Mouse (Mus musculus) ovary, adult 18-20 months (tissue): ENCODE measurements around the gene Lbx2.

Source experiments
- DNase-seq: peaks from one replicate; pipeline ENCODE4 v3.0.0; 2022; ENCODE audit warnings: low spot score, mixed read lengths

Gene Lbx2

GRCm38 (mm10) chr6:83070311-83071219 is 15.6 kb upstream of the Lbx2 start:
- no peak for DNase-seq

- no peak for DNase-seq
Observed at GRCm38 (mm10) chr6:83071220-83071619, 14.9 kb upstream of the Lbx2 start.

- no peak for DNase-seq
Observed at GRCm38 (mm10) chr6:83074979-83075378, 11.2 kb upstream of the Lbx2 start.

- no peak for DNase-seq
Observed at GRCm38 (mm10) chr6:83077630-83078323, 8.4 kb upstream of the Lbx2 start, which contains the start of gene Pcgf1. Gene Pcgf1 (plus strand): TSS chr6:83077869.

- peak; percentile 94 for DNase-seq
Observed at GRCm38 (mm10) chr6:83078324-83078858, 7.8 kb upstream of the Lbx2 start.

- no peak for DNase-seq
Observed at GRCm38 (mm10) chr6:83080210-83080609, 6.0 kb upstream of the Lbx2 start.

- DNase-seq = no peak
Observed at GRCm38 (mm10) chr6:83083497-83083896, 2.7 kb upstream of the Lbx2 start.

- no peak for DNase-seq
Observed at GRCm38 (mm10) chr6:83084477-83084876, 1.7 kb upstream of the Lbx2 start.

- no peak for DNase-seq
Observed at GRCm38 (mm10) chr6:83087205-83087925, 1.2 kb downstream of the Lbx2 start.

- no peak for DNase-seq
Observed at GRCm38 (mm10) chr6:83087926-83088260, 1.7 kb downstream of the Lbx2 start.

- no peak for DNase-seq
Observed at GRCm38 (mm10) chr6:83092416-83093127, 6.4 kb downstream of the Lbx2 start.

GRCm38 (mm10) chr6:83095968-83096367 is 9.8 kb downstream of the Lbx2 start:
- no peak for DNase-seq

- DNase-seq = peak; percentile 68
Observed at GRCm38 (mm10) chr6:83098411-83098810, 12.2 kb downstream of the Lbx2 start.

- DNase-seq = peak; percentile 87
Observed at GRCm38 (mm10) chr6:83101316-83101687, 15.1 kb downstream of the Lbx2 start, which contains the start of the genes Ccdc142 and Gm42688. Gene Ccdc142 (plus strand): TSS chr6:83101601. Gene Gm42688 (plus strand): TSS chr6:83101617.

- DNase-seq = no peak
Observed at GRCm38 (mm10) chr6:83101688-83102556, 15.8 kb downstream of the Lbx2 start.

GRCm38 (mm10) chr6:83103130-83103650 is 17.0 kb downstream of the Lbx2 start:
- no peak for DNase-seq

GRCm38 (mm10) chr6:83104158-83104557 is 18.0 kb downstream of the Lbx2 start:
- DNase-seq = no peak

- no peak for DNase-seq
Observed at GRCm38 (mm10) chr6:83107566-83108400, 21.6 kb downstream of the Lbx2 start.
